Mouse (Mus musculus): ENCODE data around the gene Esyt3.

The Esyt3 gene

GRCm38 (mm10) chr9:99355971-99356370, 2.4 kb downstream of the Esyt3 start:
- DNase-seq (ENCODE audit: low read depth, low spot score): peak; percentile 64

- no peak for DNase-seq (ENCODE audit: low read depth, low spot score)
These were observed 3.6 kb downstream of the Esyt3 start for GRCm38 (mm10) chr9:99354796-99355195.

GRCm38 (mm10) chr9:99353390-99353789, 5.0 kb downstream of the Esyt3 start:
- no peak for DNase-seq (ENCODE audit: low read depth, low spot score)

GRCm38 (mm10) chr9:99352964-99353363, 5.4 kb downstream of the Esyt3 start:
- DNase-seq (ENCODE audit: low read depth, low spot score): no peak

GRCm38 (mm10) chr9:99345351-99345792, 13.0 kb downstream of the Esyt3 start:
- peak; percentile 38 for DNase-seq (ENCODE audit: low read depth, low spot score)

GRCm38 (mm10) chr9:99341600-99341999, 16.8 kb downstream of the Esyt3 start:
- no peak for DNase-seq (ENCODE audit: low read depth, low spot score)

GRCm38 (mm10) chr9:99340126-99340525, 18.2 kb downstream of the Esyt3 start:
- no peak for DNase-seq (ENCODE audit: low read depth, low spot score)

- DNase-seq (ENCODE audit: low read depth, low spot score): peak; percentile 35
These were observed 19.2 kb downstream of the Esyt3 start for GRCm38 (mm10) chr9:99339182-99339581.

- DNase-seq (ENCODE audit: low read depth, low spot score): no peak
These were observed 20.1 kb downstream of the Esyt3 start for GRCm38 (mm10) chr9:99338293-99338692.

GRCm38 (mm10) chr9:99336538-99336937, 21.8 kb downstream of the Esyt3 start:
- no peak for DNase-seq (ENCODE audit: low read depth, low spot score)

- no peak for DNase-seq (ENCODE audit: low read depth, low spot score)
These were observed 31.5 kb downstream of the Esyt3 start for GRCm38 (mm10) chr9:99326881-99327280.

- DNase-seq (ENCODE audit: low read depth, low spot score): no peak
These were observed 32.4 kb downstream of the Esyt3 start for GRCm38 (mm10) chr9:99325961-99326360.

- DNase-seq (ENCODE audit: low read depth, low spot score): no peak
These were observed 33.0 kb downstream of the Esyt3 start for GRCm38 (mm10) chr9:99325208-99325929.

- no peak for DNase-seq (ENCODE audit: low read depth, low spot score)
These were observed 38.4 kb downstream of the Esyt3 start for GRCm38 (mm10) chr9:99320006-99320405.

- no peak for DNase-seq (ENCODE audit: low read depth, low spot score)
These were observed 38.9 kb downstream of the Esyt3 start for GRCm38 (mm10) chr9:99319343-99319951.

GRCm38 (mm10) chr9:99306226-99306625, 52.1 kb downstream of the Esyt3 start:
- no peak for DNase-seq (ENCODE audit: low read depth, low spot score)

- no peak for DNase-seq (ENCODE audit: low read depth, low spot score)
These were observed 54.1 kb downstream of the Esyt3 start for GRCm38 (mm10) chr9:99304296-99304695.

Data from R1 (cell line).